Mouse (Mus musculus): ENCODE data around the gene Fchsd2.

Fchsd2 gene

GRCm38 (mm10) chr7:101071020-101071419, 21.6 kb upstream of the Fchsd2 start:
- no peak for DNase-seq (ENCODE audit: extremely low read depth, low read depth, low spot score)

- no peak for DNase-seq (ENCODE audit: extremely low read depth, low read depth, low spot score)
Measured at GRCm38 (mm10) chr7:101072123-101072740, 20.4 kb upstream of the Fchsd2 start.

- DNase-seq (ENCODE audit: extremely low read depth, low read depth, low spot score), result no peak
Measured at GRCm38 (mm10) chr7:101074170-101074767, 18.4 kb upstream of the Fchsd2 start.

- DNase-seq (ENCODE audit: extremely low read depth, low read depth, low spot score), result no peak
Measured at GRCm38 (mm10) chr7:101083562-101084166, 9.0 kb upstream of the Fchsd2 start.

- no peak for DNase-seq (ENCODE audit: extremely low read depth, low read depth, low spot score)
Measured at GRCm38 (mm10) chr7:101084816-101085456, 7.7 kb upstream of the Fchsd2 start.

- no peak for DNase-seq (ENCODE audit: extremely low read depth, low read depth, low spot score)
Measured at GRCm38 (mm10) chr7:101085779-101086178, 6.9 kb upstream of the Fchsd2 start.

- no peak for DNase-seq (ENCODE audit: extremely low read depth, low read depth, low spot score)
Measured at GRCm38 (mm10) chr7:101088687-101089086, 4.0 kb upstream of the Fchsd2 start.

GRCm38 (mm10) chr7:101089242-101089641, 3.4 kb upstream of the Fchsd2 start:
- DNase-seq (ENCODE audit: extremely low read depth, low read depth, low spot score), result no peak

GRCm38 (mm10) chr7:101093231-101093630, 568 bp downstream of the Fchsd2 start:
- DNase-seq (ENCODE audit: extremely low read depth, low read depth, low spot score), result no peak

- no peak for DNase-seq (ENCODE audit: extremely low read depth, low read depth, low spot score)
Measured at GRCm38 (mm10) chr7:101094746-101095145, 2.1 kb downstream of the Fchsd2 start.

- DNase-seq (ENCODE audit: extremely low read depth, low read depth, low spot score), result no peak
Measured at GRCm38 (mm10) chr7:101095560-101095959, 2.9 kb downstream of the Fchsd2 start.

GRCm38 (mm10) chr7:101096576-101096975, 3.9 kb downstream of the Fchsd2 start:
- DNase-seq (ENCODE audit: extremely low read depth, low read depth, low spot score), result no peak

GRCm38 (mm10) chr7:101097084-101097483, 4.4 kb downstream of the Fchsd2 start:
- DNase-seq (ENCODE audit: extremely low read depth, low read depth, low spot score), result no peak

- DNase-seq (ENCODE audit: extremely low read depth, low read depth, low spot score), result no peak
Measured at GRCm38 (mm10) chr7:101099981-101100380, 7.3 kb downstream of the Fchsd2 start.

- no peak for DNase-seq (ENCODE audit: extremely low read depth, low read depth, low spot score)
Measured at GRCm38 (mm10) chr7:101101156-101101691, 8.6 kb downstream of the Fchsd2 start.

- no peak for DNase-seq (ENCODE audit: extremely low read depth, low read depth, low spot score)
Measured at GRCm38 (mm10) chr7:101106666-101107065, 14.0 kb downstream of the Fchsd2 start.

GRCm38 (mm10) chr7:101107073-101107810, 14.6 kb downstream of the Fchsd2 start:
- no peak for DNase-seq (ENCODE audit: extremely low read depth, low read depth, low spot score)

- DNase-seq (ENCODE audit: extremely low read depth, low read depth, low spot score), result peak; percentile 25
Measured at GRCm38 (mm10) chr7:101107968-101108652, 15.4 kb downstream of the Fchsd2 start.

GRCm38 (mm10) chr7:101108653-101109005, 16.0 kb downstream of the Fchsd2 start:
- no peak for DNase-seq (ENCODE audit: extremely low read depth, low read depth, low spot score)

- DNase-seq (ENCODE audit: extremely low read depth, low read depth, low spot score), result no peak
Measured at GRCm38 (mm10) chr7:101109006-101109855, 16.6 kb downstream of the Fchsd2 start.

All from fat pad, adult 2 months (tissue).